Mouse (Mus musculus) intestine, postnatal 0 days (tissue): ENCODE data around the gene 9130230L23Rik. TPM values are rescaled to one million over a fixed set of nuclear protein-coding genes. Genes with fewer than 3 reads are reported as not detected.

Experiments used
- ATAC-seq: fragments of 200-750 bp; cut with Nextera tagmentation; 2 replicates; pipeline ENCODE4 v1.8.0; 2017; ENCODE audit warnings: mild to moderate bottlenecking, moderate TSS enrichment, moderate library complexity
- H3K27ac ChIP-seq: fragments of 300-500 bp; sonication (generic); 2 replicates; pipeline ENCODE4 v1.5.1; 2014; ENCODE audit warnings: mild to moderate bottlenecking, low read depth, low read length, moderate library complexity
- H3K27me3 ChIP-seq: fragments of 300-500 bp; sonication (generic); replicated peaks from 2 replicates; pipeline ENCODE4 v1.6.1; 2014; ENCODE audit warnings: low read length, mixed read lengths; ENCODE audit not compliant: control insufficient read depth, insufficient read depth
- H3K36me3 ChIP-seq: fragments of 300-500 bp; sonication (generic); 2 replicates; pipeline ENCODE4 v1.6.1; 2014; ENCODE audit warnings: mild to moderate bottlenecking, moderate library complexity; ENCODE audit not compliant: control insufficient read depth, insufficient read depth
- H3K4me1 ChIP-seq: fragments of 300-500 bp; sonication (generic); replicated peaks from 2 replicates; pipeline ENCODE4 v1.6.1; 2014; ENCODE audit warnings: antibody characterized with exemption, low read length, mixed read lengths; ENCODE audit not compliant: control insufficient read depth, insufficient read depth
- H3K4me2 ChIP-seq: fragments of 300-500 bp; sonication (generic); replicated peaks from 2 replicates; pipeline ENCODE4 v1.6.1; 2014; ENCODE audit warnings: low read depth, mild to moderate bottlenecking, moderate library complexity
- H3K4me3 ChIP-seq: fragments of 300-500 bp; sonication (generic); 2 replicates; pipeline ENCODE4 v1.5.1; 2014; ENCODE audit warnings: low read depth, low read length
- H3K9ac ChIP-seq: fragments of 300-500 bp; sonication (generic); 2 replicates; pipeline ENCODE4 v1.6.1; 2014; ENCODE audit warnings: mild to moderate bottlenecking, low read depth, low read length
- H3K9me3 ChIP-seq: fragments of 300-500 bp; sonication (generic); 2 replicates; pipeline ENCODE4 v1.6.1; 2016; ENCODE audit warnings: mixed run types; ENCODE audit not compliant: control insufficient read depth
- CTCF ChIP-seq: sonication (generic); IDR thresholded peaks from 2 replicates; pipeline ENCODE4 v1.5.1; 2016; ENCODE audit warnings: low read depth, mild to moderate bottlenecking, control low read depth, antibody characterized with exemption, moderate library complexity
- WGBS: fragments of 180-500 bp; shearing (Covaris S2); extraction: QIAGEN DNeasy Blood & Tissue Kit; methylation state at CpG from one replicate; pipeline ENCODE4 v1.1.7; 2014; 5-methylcytosine and 5-hydroxymethylcytosine counted together
- polyA plus RNA-seq: library from polyadenylated mRNA; unstranded; fragments of >200 nt; fragmentation: Nextera tagmentation; extraction: Ambion mirVana; gene quantifications from 2 replicates; pipeline ENCODE4 v1.2.1, GENCODE M21; 2015

The 9130230L23Rik gene
- polyA plus RNA-seq, 1 experiment from 2014 or later, result 7.0 TPM

GRCm38 (mm10) chr5:65951513-65951909, 52.6 kb downstream of the 9130230L23Rik start:
- H3K36me3 ChIP-seq, result no peaks in the 10 kb centered on the region
- WGBS, result 80% methylated on average over 4 of the region's 4 CpGs
- no peak overlapping the region for H3K4me2 ChIP-seq
- TF ChIP-seq CTCF, result peak; percentile 53
- H3K4me3 ChIP-seq, result no peak overlapping the region
- no peaks in the 10 kb centered on the region for H3K9me3 ChIP-seq
- ATAC-seq, result no peak
- no peaks in the 10 kb centered on the region for H3K27me3 ChIP-seq
- no peak overlapping the region for H3K27ac ChIP-seq
- no peak overlapping the region for H3K9ac ChIP-seq
- no peaks in the 10 kb centered on the region for H3K4me1 ChIP-seq

DNA sequence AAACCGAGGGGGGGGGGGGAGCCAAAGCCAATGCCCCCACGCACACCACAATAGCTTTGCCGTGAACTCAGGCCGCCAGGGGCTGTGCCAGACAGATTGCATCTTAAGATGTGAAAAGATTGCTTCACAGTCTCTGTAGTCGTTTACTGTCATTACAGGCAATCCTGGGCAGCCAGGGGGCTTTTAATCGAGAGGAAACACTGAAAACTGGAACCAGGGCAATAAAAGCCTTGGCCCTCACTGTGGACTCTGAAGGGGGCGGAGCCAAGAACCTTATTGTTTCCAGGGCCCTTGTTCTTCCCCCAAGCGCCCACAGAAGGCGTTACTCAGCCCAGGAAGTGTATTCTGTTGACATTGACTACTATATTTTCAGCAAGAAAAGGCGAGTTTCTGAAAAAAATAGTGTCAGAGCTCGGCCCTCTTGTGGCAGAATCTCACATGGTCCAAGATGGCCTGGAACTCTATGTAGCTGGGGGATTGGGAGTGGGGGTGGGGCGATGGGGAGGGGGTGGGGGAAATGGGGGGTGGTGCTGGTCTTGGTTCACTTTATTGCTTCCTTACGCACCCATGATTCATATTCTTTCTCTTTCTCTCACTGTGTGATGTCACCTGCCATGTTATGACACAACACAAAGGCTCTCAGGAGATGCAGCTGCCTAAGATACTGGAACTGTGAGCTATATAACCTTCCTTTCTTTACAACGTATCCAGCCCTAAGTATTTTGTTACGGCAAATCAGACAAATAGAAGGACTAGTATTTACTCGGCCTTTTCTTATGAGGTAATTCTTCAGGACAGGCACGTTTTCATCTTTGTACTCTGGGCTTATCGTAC, 53.2 kb downstream of the 9130230L23Rik start:
- ATAC-seq, result peak; percentile 32; the same call in 1 of the 2 replicates
- Histone ChIP-seq H3K4me3 (no peak overlapping the region), H3K9me3 (no peaks in the 10 kb centered on the region), H3K27ac (no peak overlapping the region), H3K4me2 (no peak overlapping the region), H3K27me3 (no peaks in the 10 kb centered on the region), H3K36me3 (no peaks in the 10 kb centered on the region), H3K4me1 (no peaks in the 10 kb centered on the region), H3K9ac (no peak overlapping the region)
- WGBS, result 60% methylated on average over 18 of the region's 18 CpGs
- no peak for TF ChIP-seq CTCF

GRCm38 (mm10) chr5:65950236-65950635, 53.8 kb downstream of the 9130230L23Rik start:
- no peaks in the 10 kb centered on the region for H3K27me3 ChIP-seq
- H3K36me3 ChIP-seq, result no peaks in the 10 kb centered on the region
- no peak overlapping the region for H3K27ac ChIP-seq
- H3K4me3 ChIP-seq, result no peak overlapping the region
- H3K4me1 ChIP-seq, result no peaks in the 10 kb centered on the region
- ATAC-seq, result no peak
- WGBS, result 30% methylated on average over 6 of the region's 6 CpGs
- no peak for TF ChIP-seq CTCF
- H3K9me3 ChIP-seq, result no peaks in the 10 kb centered on the region
- no peak overlapping the region for H3K4me2 ChIP-seq
- no peak overlapping the region for H3K9ac ChIP-seq

- H3K9ac ChIP-seq, result no peak overlapping the region
- no peak for ATAC-seq
- no peaks in the 10 kb centered on the region for H3K4me1 ChIP-seq
- H3K4me2 ChIP-seq, result no peak overlapping the region
- H3K4me3 ChIP-seq, result no peak overlapping the region
- H3K27me3 ChIP-seq, result no peaks in the 10 kb centered on the region
- no peak for TF ChIP-seq CTCF
- H3K9me3 ChIP-seq, result no peaks in the 10 kb centered on the region
- WGBS, result 81% methylated on average over 3 of the region's 3 CpGs
- no peak overlapping the region for H3K27ac ChIP-seq
- no peaks in the 10 kb centered on the region for H3K36me3 ChIP-seq
Measured at GRCm38 (mm10) chr5:65949822-65950221, 54.3 kb downstream of the 9130230L23Rik start.

- Histone ChIP-seq H3K36me3 (no peaks in the 10 kb centered on the region), H3K4me2 (no peak overlapping the region), H3K27ac (no peak overlapping the region), H3K4me1 (no peaks in the 10 kb centered on the region), H3K4me3 (no peak overlapping the region), H3K27me3 (no peaks in the 10 kb centered on the region), H3K9me3 (no peaks in the 10 kb centered on the region), H3K9ac (no peak overlapping the region)
- TF ChIP-seq CTCF, result no peak
- no peak for ATAC-seq
- WGBS, result 55% methylated on average over 4 of the region's 4 CpGs
Measured at GRCm38 (mm10) chr5:65941145-65941544, 62.9 kb downstream of the 9130230L23Rik start.

DNA sequence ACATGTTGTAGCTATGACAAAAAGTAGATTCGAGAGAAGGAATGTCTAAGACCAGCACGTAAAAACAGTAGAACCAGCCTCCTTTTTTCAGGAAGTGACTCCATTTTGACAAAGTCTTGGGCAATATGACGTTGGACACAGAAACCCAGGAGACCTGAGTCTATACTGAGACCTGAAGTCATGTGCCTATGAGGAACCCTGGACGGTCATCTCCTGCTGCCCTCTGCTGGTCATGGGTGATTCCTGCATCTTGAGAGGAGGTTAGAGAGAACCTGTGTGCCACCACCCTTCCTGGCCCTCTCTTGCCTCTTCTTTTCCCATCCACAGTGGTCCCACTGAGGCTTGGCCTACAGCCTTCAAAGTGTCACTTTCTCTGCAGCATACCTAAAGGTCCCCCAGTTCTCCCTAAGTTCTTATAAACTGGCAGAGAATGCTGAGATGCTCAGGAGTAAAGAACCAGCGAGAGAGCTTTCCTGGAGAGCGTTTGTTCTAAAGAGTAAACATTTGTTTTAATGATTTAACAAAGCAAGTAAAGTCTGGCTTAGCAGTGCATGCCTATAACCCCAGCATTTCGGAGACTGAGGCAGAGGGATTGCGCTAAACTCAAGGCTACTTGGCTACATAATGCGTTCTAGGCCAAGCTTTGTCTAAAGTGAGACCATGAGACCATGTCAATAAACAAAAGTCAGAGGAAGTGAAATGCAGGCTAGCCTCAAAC, 65.9 kb downstream of the 9130230L23Rik start:
- Histone ChIP-seq H3K4me2 (no peak overlapping the region), H3K4me3 (no peak overlapping the region), H3K9ac (no peak overlapping the region), H3K27me3 (no peaks in the 10 kb centered on the region), H3K36me3 (no peaks in the 10 kb centered on the region), H3K4me1 (no peaks in the 10 kb centered on the region), H3K27ac (no peak overlapping the region), H3K9me3 (no peaks in the 10 kb centered on the region)
- peak; percentile 47 for ATAC-seq
- 48% methylated on average over 9 of the region's 9 CpGs for WGBS
- peak; percentile 95 for TF ChIP-seq CTCF
